Mouse (Mus musculus): ENCODE measurements around the gene Gm15319.
"Not testable (repeated sequence)": the region's sequence is repeated elsewhere in the genome, so short reads cannot be mapped to it uniquely, and the experiment has no call there.

DNA sequence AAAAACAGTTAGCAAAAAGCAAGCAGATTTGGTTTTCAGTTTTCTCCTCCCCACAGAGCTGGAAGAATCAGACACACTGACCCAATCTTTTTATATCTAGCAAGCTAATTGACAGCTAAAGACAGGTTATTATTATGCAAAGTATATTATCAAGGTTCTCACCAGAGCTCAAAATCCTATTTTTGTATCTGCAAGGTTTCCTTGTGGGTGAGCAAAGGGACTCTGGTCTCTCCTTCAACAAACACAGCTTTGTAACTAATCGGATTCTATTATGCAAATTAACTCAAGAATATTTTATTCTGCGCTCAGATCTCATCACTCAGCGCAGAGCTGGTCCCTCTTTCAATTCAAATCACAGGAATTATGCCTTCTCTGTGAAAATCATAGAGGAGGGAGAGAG, 74.1 kb downstream of the Gm15319 start:
- TF ChIP-seq POLR2A (IDR thresholded peaks at IDR 0.05; ENCODE audit: low read depth, low read length); CTCF (IDR thresholded peaks at IDR 0.05; ENCODE audit: borderline replicate concordance, insufficient read depth, low read length): not testable (repeated sequence)

Measured in embryonic fibroblast, embryonic 13.5 days (primary cell).